Mouse (Mus musculus): ENCODE results near the gene Fam83d.

DNA sequence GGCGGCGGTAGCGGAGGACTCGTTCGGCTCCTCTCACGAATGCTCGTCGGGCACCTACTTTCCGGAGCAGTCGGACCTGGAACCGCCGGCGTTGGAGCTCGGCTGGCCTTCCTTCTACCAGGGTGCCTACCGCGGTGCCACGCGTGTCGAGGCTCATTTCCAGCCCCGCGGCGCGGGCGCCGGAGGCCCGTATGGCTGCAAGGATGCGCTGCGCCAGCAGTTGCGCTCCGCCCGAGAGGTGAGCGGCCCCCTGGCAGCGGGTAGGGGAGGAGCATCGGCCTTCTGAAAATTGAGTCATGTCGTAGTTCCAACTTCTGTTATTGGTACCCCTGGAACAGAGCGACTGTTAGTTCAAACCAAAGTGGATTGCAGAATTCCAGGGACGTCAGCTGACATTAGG lies 457 bp downstream of the Fam83d start:
- TF ChIP-seq CTCF (IDR thresholded peaks at IDR 0.05; ENCODE audit: low read depth, low read length): no peak
- TF ChIP-seq POLR2A (IDR thresholded peaks at IDR 0.05; ENCODE audit: borderline replicate concordance, low read depth, low read length): no peak

Data from bone marrow macrophage, adult 2 months (primary cell).